Mouse (Mus musculus) CD8-positive naive resting alpha-beta T cell, adult 57 days (primary cell): ENCODE results near the gene Gm45713. TPM values are rescaled to one million over a fixed set of nuclear protein-coding genes. Genes with fewer than 3 reads are reported as not detected.

ENCODE experiments used
- total RNA-seq: library from RNA; stranded (reverse); gene quantifications from one replicate; pipeline ENCODE4 v1.2.4, GENCODE M21; 2023

Gene Gm45713
- 1.6 TPM for total RNA-seq

DNA sequence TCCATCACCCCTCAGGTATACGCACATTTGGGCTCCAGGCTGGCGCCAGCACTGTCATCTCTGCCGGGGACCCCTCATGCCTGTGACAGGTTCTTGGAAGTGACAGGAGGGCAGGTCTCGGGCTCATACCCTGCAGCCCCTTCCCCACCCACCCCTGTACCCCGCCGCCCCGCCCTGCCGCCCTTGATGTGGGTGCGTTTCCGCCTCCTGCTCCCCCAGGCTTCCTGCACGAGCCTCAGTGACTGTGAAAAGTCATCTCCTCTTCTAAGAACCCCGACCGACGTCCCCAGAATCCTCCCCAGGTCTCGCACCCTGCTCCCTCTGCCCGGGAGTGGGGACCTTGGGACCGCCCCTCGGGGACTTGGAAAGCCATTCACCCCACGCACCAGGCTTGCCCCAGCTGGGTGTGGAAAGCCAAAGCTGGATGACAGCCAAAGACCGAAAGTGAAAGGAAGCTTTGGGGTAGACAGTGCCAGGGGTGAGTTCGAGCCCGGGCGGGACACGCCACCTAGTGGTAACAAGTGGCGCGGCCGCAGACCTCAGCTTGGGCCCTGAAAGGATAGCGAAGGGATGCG, at the start of gene Gm45713, which contains the start of gene Flt3l:
TSS of gene Gm45713 (minus strand) at position 239 of the 575 bp plus-strand sequence.
TSS of gene Flt3l (minus strand) at position 440 of the 575 bp plus-strand sequence.

GRCm38 (mm10) chr7:45180896-45181477, 45.0 kb upstream of the Gm45713 start, which contains the start of gene Pth2:
Pth2 (plus strand) TSS chr7:45180995.

DNA sequence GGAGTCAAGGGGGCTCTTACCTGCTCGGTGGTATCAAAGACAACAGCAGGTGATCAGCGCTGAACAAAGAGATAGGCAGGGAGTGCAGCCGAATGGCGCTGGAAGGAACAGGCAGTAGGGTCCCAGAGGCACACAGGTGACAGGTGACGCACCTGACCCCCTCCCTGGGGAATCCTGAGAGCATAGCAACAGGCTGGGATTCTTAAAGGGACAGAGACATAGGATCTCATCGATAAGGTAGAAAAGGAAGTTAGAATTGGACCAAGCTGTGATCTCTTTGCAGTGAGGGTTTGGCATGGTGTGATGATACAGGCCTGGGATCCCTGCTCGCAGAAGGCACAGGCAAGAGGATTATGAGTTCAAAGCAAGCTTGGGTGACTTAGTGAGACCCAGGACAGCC, 43.4 kb upstream of the Gm45713 start, which contains the start of gene Gfy:
TSS of gene Gfy (minus strand) at position 101 of the 400 bp plus-strand sequence.

DNA sequence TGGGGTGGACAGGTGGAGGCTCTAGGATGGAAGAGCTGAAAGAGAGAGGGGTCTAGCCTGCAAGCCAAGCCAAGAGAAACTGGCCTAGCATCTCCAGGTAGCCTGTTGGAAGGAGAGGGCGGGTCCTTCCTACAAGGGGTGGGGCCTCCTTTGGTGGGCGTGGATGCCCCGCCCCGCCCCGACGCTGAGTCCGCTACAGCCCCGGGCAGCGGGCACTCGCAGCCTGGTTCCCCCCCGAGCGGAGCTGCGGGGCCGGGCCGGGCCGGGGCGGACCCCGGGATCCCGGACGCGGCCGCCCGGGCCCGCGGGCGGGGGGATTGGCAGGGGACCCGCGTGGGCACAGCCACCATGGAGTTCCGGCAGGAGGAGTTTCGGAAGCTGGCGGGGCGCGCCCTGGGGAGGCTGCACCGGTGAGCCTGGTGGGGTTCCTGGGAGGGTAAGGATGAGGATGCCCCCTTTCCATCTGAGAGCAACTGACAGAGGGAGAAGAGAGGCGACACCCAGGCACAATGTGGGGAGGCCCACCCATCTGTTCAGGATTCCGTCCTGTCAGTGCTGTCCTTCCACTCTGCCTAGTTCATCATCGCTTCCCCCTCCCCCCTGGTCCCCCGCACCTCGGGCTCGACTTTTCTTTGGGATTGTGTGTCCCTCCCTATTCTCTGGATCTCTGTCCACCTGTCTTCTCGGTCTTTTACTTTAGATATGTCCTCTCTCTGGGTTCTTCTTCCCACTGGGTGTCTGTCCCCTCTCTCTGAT, 27.9 kb upstream of the Gm45713 start, which contains the start of gene Slc17a7:
TSS of gene Slc17a7 (plus strand) at position 215 of the 756 bp plus-strand sequence.

DNA sequence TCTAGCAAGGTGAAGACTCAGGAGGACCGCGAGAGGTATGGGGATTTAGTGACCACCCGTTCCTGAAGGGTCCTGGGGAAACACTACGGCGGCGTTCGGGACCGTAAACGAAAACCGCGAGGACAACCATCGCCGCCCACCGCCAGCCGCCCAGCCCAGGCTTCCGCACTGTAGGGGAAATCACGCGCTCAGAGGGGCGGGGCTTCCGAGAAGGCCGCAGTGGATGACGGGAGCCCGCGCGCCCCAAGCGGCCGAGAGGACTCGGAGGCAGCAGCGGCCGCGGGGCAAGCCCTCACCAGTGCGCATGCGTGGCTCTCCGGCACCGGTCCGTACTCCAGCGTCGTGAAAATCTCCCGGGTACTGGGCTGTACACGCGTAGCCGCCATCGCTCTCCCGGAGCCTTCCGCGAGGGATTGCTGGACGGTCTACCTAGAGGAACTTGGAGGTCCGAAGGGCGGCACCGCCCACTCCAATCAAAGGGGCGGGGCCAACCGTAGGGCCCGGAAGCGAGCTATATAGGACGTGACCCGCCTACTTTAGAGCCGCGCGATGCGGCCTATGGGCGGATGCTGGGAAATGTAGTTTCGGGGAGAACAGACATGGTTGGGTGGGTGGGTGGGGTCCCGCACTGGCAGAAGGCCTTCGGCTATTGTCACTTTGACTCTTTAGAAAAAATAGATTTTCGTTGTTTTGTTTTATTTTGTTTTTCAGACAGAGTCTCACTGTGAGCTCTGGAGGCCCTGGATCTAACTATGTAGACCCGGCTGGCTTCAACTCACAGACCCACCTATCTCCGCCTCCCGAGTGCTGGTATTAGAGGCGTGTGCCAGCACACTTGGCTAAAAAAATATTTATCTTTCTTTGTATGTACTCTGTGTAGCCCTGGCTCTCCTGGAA, 18.3 kb upstream of the Gm45713 start, which contains the start of the genes Pih1d1 and Aldh16a1:
TSS of gene Pih1d1 (plus strand) at position 208 of the 897 bp plus-strand sequence.
TSS of gene Aldh16a1 (minus strand) at position 489 of the 897 bp plus-strand sequence.

GRCm38 (mm10) chr7:45128624-45129246, 7.3 kb downstream of the Gm45713 start, which contains the start of gene Rpl13a:
Rpl13a (minus strand) TSS chr7:45128761.

DNA sequence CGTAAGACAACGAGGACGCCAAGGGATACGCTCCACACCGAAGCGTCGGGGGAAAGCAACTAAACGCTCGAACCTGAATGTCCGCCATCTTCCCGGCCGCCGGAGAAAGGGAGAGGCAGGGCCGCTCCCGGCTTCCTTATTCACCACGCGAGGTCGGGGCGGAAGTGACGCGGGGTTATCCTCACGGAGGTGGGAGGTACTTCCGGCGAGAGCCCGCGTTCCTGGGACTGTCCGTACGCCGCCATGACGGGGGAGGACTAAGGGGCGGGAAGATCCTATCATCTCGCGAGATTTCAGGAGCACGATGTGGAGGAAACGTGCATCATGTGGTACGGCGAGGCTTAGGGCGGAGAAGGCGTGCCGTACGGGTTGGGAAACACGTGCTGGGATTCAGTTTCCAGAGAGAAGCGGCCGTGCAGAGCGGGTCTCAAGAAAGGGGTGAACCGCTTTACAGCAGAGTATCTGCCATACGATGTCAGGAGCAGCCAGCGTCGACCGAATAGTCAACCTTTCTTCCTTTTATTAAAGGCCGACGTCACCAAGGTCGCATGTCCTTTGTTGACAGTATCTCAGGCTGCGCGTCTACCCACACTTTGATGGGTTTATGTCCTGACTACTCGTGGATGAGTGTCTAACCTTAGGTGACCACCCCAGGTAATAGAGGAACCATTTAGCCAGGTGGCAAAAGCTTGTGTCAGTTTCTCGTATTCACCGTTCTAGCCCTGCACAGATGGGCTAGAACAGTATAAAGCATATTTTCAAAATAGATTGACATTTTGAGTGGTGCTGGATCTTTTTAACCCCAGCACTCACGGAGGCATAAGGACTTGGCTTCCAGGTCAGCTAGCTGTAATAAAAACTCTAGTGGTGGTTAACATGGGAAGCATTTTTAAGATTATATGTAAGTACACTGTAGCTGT, 11.5 kb downstream of the Gm45713 start, which contains the start of gene Rps11:
TSS of gene Rps11 (minus strand) at position 216 of the 920 bp plus-strand sequence.

DNA sequence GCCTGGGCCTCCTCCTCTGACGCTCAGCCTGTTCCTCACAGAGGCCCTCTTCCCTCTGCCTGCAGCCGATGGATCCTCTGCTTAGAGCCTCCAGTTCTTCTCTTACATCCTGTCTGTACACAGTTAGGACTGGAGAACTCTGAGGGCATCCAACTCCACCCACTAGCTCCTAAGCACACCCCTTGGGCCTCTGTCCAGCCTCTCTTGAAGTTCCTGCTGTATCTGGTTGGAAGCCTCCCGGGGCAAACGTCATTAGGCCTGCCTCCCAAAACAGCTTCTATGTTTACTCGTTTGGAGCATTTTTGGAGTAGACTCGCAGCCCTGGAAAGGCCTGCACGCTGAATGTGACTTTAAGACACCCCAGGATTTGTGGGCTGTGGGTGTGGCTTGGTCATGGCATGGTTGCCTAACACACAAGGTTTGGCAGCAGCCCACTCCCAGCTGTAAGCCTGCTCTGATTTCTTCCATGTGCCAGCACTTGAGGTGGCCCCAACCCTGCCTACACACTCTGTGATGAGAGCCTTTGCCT, 32.3 kb downstream of the Gm45713 start, which contains the start of gene Fcgrt:
TSS of gene Fcgrt (minus strand) at position 200 of the 529 bp plus-strand sequence.

GRCm38 (mm10) chr7:45092048-45092447, 44.0 kb downstream of the Gm45713 start, which contains the start of gene Rcn3:
Rcn3 (minus strand) TSS chr7:45092221.

Other genes with a start within 250 kb of the Gm45713 start
- gene Med25, start 243.5 kb downstream of the Gm45713 start, total RNA-seq, result 62.0 TPM
- gene Fuz, start 240.2 kb downstream of the Gm45713 start, total RNA-seq, result 23.6 TPM
- gene Ap2a1, start 206.7 kb downstream of the Gm45713 start, total RNA-seq, result 88.4 TPM
- gene Tsks, start 193.0 kb downstream of the Gm45713 start, total RNA-seq, result not detected
- not detected for gene Cpt1c, start 161.4 kb downstream of the Gm45713 start, total RNA-seq
- gene Prmt1, start 149.7 kb downstream of the Gm45713 start, total RNA-seq, result 147 TPM
- gene Irf3, start 138.6 kb downstream of the Gm45713 start, total RNA-seq, result 127 TPM
- 20.4 TPM for gene Bcl2l12, start 137.5 kb downstream of the Gm45713 start, total RNA-seq
- 77.3 TPM for gene Scaf1, start 119.9 kb downstream of the Gm45713 start, total RNA-seq
- gene Rras, start 118.3 kb downstream of the Gm45713 start, total RNA-seq, result 11.4 TPM
- gene Prr12, start 83.3 kb downstream of the Gm45713 start, total RNA-seq, result 65.4 TPM
- gene Nosip, start 73.8 kb downstream of the Gm45713 start, total RNA-seq, result 59.3 TPM
- gene Prrg2, start 73.6 kb downstream of the Gm45713 start, total RNA-seq, result 1.7 TPM
- 28.4 TPM for gene Rcn3, start 44.0 kb downstream of the Gm45713 start, total RNA-seq
- 49.4 TPM for gene Fcgrt, start 32.4 kb downstream of the Gm45713 start, total RNA-seq
- 3,136 TPM for gene Rps11, start 11.8 kb downstream of the Gm45713 start, total RNA-seq
- 5,943 TPM for gene Rpl13a, start 7.5 kb downstream of the Gm45713 start, total RNA-seq
- gene Flt3l, start 201 bp upstream of the Gm45713 start, total RNA-seq, result 167 TPM
- gene Pih1d1, start 18.1 kb upstream of the Gm45713 start, total RNA-seq, result 32.4 TPM
- gene Aldh16a1, start 18.4 kb upstream of the Gm45713 start, total RNA-seq, result 60.3 TPM
- gene Slc17a7, start 27.7 kb upstream of the Gm45713 start, total RNA-seq, result not detected
- not detected for gene Gfy, start 43.3 kb upstream of the Gm45713 start, total RNA-seq
- not detected for gene Pth2, start 44.8 kb upstream of the Gm45713 start, total RNA-seq
- 0.83 TPM for gene Ccdc155, start 68.7 kb upstream of the Gm45713 start, total RNA-seq
- not detected for gene Dkkl1, start 75.9 kb upstream of the Gm45713 start, total RNA-seq
- gene Tead2, start 79.5 kb upstream of the Gm45713 start, total RNA-seq, result not detected
- 321 TPM for gene Cd37, start 102.9 kb upstream of the Gm45713 start, total RNA-seq
- not detected for gene Slc6a16, start 104.9 kb upstream of the Gm45713 start, total RNA-seq
- not detected for gene Slc6a21, start 141.3 kb upstream of the Gm45713 start, total RNA-seq
- gene Trpm4, start 197.5 kb upstream of the Gm45713 start, total RNA-seq, result 7.7 TPM
- gene Hrc, start 199.1 kb upstream of the Gm45713 start, total RNA-seq, result not detected
- 0.21 TPM for gene Ppfia3, start 230.8 kb upstream of the Gm45713 start, total RNA-seq
- gene Lin7b, start 234.4 kb upstream of the Gm45713 start, total RNA-seq, result 1.3 TPM